Mouse (Mus musculus) left cerebral cortex, adult 11 months (tissue): ENCODE data around the gene Atp1a2.
"Not testable (repeated sequence)": the region's sequence is repeated elsewhere in the genome, so short reads cannot be mapped to it uniquely, and the experiment has no call there.

Experiments used
- DNase-seq: peaks from one replicate; pipeline ENCODE4 v3.0.0; 2022; ENCODE audit warnings: low spot score

Gene Atp1a2

DNA sequence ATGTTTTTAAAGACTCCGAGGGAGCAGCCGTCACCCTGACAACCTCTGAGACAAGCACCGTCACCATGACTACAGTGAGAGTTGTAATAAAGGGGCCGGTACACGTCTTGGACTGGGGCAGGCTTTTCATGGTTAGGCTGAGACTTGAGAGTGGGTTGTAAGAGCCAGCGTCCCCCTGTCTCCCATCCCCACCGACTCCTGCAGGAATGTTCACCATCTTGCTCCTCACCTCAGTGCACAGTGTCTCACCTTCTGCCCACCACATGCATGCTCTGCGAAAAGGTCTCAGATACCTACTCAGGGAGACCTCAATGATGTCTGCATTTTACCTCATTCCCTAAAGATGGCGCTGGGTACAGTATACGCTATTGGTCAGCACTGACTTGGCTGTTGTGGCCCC lies 26.1 kb downstream of the Atp1a2 start:
- no peak for DNase-seq

DNA sequence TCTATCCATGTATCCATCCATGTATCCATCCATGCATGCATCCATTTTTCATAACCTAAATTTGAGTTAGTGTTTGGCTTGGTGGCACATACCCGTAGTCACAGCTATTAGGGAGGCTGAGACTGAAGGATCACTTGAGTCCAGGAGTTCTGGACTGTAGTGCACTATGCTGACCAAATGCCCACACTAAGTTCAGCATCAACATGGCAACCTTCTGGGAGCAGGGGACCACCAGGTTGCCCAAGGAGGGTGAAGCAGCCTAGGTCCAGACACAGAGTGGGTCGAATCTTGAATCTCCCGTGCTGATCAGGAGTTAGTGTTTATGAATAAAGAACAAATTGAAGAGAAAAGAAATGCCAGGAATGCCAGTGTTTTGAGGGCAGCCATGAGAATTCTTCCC lies 26.7 kb downstream of the Atp1a2 start:
- DNase-seq, result no peak

GRCm38 (mm10) chr1:172261477-172262078 lies 36.3 kb downstream of the Atp1a2 start, which contains the start of gene Igsf8:
Igsf8 (plus strand) TSS chr1:172261641.
- no peak for DNase-seq

DNA sequence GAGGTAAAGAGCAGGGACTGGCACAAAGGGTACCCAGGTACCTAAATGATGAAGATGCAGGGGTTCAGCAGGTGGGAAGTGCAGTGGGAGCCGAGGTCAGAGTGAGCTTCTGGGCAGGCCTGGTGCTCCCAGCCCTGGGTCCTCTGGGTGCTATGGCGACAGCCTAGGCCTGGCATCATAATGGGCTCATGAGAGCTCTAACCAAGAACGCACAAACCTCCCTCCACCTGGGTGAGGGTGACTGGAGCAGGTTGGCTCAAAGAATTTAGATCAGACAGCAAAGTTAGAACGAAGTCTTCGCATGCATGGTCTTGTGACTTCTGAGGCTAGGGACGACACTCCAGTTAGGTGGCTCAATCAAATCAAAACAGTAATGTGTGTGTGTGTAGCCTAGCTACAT lies 39.5 kb downstream of the Atp1a2 start, which contains the start of gene Atp1a4:
Gene Atp1a4 (minus strand): TSS at position 101 of the 400 bp plus-strand sequence.
- DNase-seq, result no peak

DNA sequence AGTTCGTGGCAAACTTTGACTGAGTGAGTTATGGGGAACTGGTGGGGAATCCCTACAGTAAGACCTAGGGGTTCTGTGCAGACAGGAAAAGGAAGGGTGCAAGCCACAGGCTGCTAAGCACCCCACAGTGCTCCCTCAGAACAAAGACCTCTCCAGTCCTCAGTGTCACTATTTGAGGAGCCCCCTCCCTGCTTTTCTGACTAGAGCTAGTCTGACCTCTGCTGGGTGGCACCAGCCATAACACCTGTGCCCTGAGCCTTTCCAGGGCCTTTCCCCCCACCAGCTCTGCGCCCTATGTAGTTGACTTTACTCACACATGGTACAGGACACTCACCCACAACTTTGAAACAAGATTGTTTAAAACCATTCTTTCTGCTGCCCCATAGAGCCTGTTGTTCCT lies 50.2 kb downstream of the Atp1a2 start:
- DNase-seq, result no peak

DNA sequence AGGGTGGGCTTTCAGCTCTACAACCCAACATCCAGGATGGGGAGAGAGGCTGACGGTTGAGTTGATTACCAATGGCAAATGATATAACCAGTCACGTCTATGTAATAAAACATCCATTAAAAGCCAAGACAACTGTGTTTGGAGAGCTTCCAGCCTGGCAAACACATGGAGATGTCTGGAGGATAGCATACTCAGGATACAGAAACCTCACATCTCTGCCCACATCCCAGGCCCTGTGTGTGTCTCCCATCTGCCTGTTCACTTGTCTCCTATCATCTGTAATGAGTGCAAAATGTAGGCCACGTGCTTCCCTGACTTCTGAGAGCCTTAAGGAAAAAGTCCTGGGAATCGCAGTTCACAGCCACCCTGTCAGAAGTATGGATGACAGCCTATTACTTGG lies 50.6 kb downstream of the Atp1a2 start:
- DNase-seq, result no peak

- not testable (repeated sequence) for DNase-seq
Measured at GRCm38 (mm10) chr1:172244645-172245044, 53.2 kb downstream of the Atp1a2 start.

DNA sequence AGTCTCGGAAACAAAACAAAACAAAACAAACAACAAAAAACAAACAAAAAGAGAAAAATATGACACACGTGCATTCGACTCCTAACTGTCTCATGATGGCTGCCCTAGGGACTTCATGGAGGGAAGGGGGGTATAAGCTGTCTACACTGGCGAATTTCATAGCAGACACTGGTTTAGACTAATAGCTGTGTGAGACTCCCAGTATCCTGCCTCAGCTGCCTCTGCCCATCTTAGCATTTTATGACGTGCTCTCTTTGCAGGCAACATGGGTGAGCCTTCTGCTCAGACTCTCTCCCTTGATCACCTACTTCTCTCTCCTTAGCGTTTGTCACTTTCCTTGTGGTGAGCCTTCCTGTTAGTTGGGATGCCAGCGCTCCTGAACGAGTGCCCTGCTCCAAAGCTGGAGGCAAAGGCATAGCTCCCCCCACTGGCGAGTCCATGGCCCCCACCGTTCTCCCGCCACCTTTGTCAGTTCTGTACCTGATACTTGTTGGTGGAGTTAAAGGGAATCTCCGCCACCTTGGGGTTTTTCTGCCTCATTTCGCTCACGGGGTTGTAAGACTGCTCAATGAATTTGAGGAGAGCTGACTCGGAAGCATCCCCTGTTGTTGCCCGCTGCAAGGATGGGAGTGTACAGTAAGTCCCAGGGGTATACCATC lies 54.2 kb downstream of the Atp1a2 start:
- no peak for DNase-seq

DNA sequence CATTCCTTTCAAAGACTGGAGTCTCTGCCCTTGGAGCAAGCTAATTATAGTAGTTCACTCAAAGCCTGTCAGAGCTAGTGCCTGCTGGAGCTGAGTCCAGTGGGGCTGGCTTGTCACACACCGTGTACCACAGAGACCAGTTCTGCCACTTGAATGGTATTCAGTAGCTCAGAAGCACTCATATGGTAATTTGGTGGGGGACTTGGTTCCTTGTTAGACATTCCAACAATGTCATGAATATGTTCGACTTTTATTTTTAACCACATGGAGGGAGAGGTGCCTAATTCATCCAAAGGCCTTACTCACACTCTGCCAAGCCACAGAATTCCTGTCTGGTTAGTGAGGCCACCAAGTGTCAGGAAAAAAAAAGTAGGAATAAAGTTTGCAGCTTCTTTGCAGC lies 55.5 kb downstream of the Atp1a2 start:
- DNase-seq, result no peak

DNA sequence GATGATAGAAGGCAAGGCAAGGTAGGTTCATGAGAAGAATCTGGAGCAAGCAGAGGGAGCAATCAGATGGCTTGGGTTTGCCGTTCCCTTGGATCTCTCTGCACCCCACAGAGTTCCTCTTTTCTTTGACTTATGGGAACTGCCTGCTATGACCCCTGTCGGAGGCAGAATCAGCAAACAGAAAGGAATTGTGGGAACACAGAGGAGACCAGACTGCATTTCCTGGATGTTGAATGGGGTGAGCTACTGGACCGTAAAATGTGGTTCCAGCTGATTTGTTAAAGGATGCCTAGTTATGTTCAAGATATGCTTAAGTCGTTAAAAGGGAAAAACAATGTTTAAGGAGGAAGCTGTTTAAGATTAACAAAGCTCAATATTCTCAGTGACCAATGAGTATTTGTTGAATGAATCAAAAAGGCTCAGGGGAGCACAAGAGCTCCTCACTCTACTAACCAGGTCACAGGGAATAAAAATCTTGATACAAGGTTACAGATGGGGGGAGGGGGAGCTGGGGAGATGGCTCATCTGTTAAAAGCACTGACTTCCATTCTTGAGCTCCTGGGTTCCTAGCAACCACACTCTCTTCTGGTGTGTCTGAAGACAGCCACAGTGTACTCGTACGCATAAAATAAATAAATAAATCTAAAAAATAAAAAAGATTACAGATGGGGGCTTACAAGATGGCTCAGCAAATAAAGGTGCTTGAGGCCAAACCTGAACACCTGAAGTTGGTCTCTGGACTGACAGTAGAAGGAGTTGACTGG lies 56.7 kb downstream of the Atp1a2 start:
- DNase-seq, result no peak

- no peak for DNase-seq
Measured at GRCm38 (mm10) chr1:172229215-172229614, 68.6 kb downstream of the Atp1a2 start.

GRCm38 (mm10) chr1:172228209-172228608 lies 69.7 kb downstream of the Atp1a2 start:
- DNase-seq, result no peak
